Mouse (Mus musculus): ENCODE results near the gene Kcnj15. TPM values are rescaled to one million over a fixed set of nuclear protein-coding genes. Genes with fewer than 3 reads are reported as not detected.

The Kcnj15 gene
- total and polyA plus RNA-seq, 3 experiments, result 0.89 to 1.5 (median 1.2) TPM

DNA sequence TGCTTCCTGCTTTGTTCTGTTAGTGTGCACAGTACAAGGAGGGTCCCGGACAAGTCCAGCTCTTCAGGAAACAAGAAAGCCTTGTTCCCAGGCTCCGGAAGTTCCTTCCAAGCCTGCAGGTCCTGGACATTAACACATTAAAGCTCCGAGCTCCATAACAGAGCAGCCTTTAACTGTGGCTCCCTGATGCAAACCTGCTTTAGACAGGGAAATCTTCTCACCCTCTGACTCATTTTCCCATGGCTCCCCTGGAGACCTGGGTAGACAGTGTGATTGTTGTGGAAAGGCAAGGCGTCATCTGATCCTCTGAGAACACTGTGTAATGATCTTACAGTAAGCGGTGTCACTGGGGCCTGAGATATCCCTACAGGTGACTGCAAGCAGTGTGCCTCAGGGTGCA, 7.0 kb downstream of the Kcnj15 start:
- H3K27ac ChIP-seq, result no peak overlapping the region
- intact Hi-C loops (cut with DNase I), result no loop called here
- TF ChIP-seq EP300 (IDR thresholded peaks at IDR 0.05; ENCODE audit: insufficient read depth, low read depth, low read length) (no peak), CTCF (IDR thresholded peaks at IDR 0.05) (no peak), POLR2A (IDR thresholded peaks at IDR 0.05; ENCODE audit: insufficient read depth, low read depth, low read length) (no peak)

DNA sequence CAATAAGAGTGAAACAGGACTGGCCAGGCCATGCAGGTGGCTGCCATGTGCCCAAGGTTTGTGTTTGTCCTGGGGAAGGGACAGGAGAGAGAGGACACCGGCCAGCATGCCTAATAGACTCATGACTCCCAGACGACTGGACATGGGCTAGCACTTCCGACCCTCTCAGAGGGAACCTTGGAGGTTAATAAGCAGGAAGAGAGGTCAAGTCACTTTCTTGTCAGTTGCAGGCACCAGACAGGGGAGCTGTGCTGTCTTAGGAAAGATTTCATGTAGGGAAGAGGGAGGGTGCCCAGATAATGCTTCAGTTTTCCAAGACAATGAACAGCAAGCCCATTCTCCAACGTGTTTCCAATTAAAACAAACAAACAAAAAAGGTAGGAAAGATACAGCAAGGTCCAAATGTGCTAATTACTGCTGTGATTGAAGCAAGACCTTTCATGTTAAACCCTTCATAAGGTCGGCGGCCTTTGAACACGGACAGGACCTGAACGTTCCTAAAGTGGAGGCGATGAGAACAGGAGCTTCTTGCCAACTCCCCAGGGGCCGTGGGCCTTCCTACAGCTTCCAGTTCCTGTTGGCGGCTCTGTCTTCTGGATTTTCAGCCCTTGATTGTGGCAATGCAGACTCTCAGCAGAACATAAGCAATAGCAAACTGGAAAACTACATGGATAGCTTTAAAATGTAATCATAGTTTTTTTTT, 10.3 kb downstream of the Kcnj15 start:
- Histone ChIP-seq H3K79me2 (replicated peaks; ENCODE audit: control insufficient read depth, insufficient read depth, low read length) (no peaks in the 10 kb centered on the region), H3K27ac (no peak overlapping the region), H3K4me1 (ENCODE audit: control insufficient read depth, insufficient read depth, low read length) (no peaks in the 10 kb centered on the region; the same call in none of the 2 replicates), H3K27me3 (ENCODE audit: control insufficient read depth, insufficient read depth, low read length) (no peaks in the 10 kb centered on the region), H3K36me3 (ENCODE audit: control insufficient read depth, insufficient read depth, low read length) (no peaks in the 10 kb centered on the region), H3K9ac (ENCODE audit: low read depth, low read length) (no peak overlapping the region), H3K4me3 (no peak overlapping the region)
- no peak for TF ChIP-seq CTCF (IDR thresholded peaks at IDR 0.05)
- no peak for TF ChIP-seq EP300 (IDR thresholded peaks at IDR 0.05; ENCODE audit: insufficient read depth, low read depth, low read length)
- no peak for TF ChIP-seq POLR2A (IDR thresholded peaks at IDR 0.05; ENCODE audit: insufficient read depth, low read depth, low read length)
- intact Hi-C loops (cut with DNase I), result no loop called here
- no peak for DNase-seq
- 38% methylated on average over 11 of the region's 11 CpGs for WGBS

More for the DNA sequence above, 7.0 kb downstream of the Kcnj15 start:
- DNase-seq, result no peak
- Histone ChIP-seq H3K27me3 (ENCODE audit: control insufficient read depth, insufficient read depth, low read length) (no peaks in the 10 kb centered on the region; the same call in 1 of the 2 replicates), H3K4me1 (ENCODE audit: control insufficient read depth, insufficient read depth, low read length) (no peaks in the 10 kb centered on the region; the same call in none of the 2 replicates), H3K36me3 (ENCODE audit: control insufficient read depth, insufficient read depth, low read length) (no peaks in the 10 kb centered on the region), H3K9ac (ENCODE audit: low read depth, low read length) (no peak overlapping the region), H3K4me3 (no peak overlapping the region), H3K79me2 (replicated peaks; ENCODE audit: control insufficient read depth, insufficient read depth, low read length) (no peaks in the 10 kb centered on the region)
- 51% methylated on average over 5 of the region's 5 CpGs for WGBS

- Histone ChIP-seq H3K4me3 (no peak overlapping the region), H3K9ac (ENCODE audit: low read depth, low read length) (no peak overlapping the region), H3K79me2 (replicated peaks; ENCODE audit: control insufficient read depth, insufficient read depth, low read length) (no peaks in the 10 kb centered on the region), H3K36me3 (ENCODE audit: control insufficient read depth, insufficient read depth, low read length) (no peaks in the 10 kb centered on the region), H3K27ac (no peak overlapping the region), H3K27me3 (ENCODE audit: control insufficient read depth, insufficient read depth, low read length) (no peaks in the 10 kb centered on the region), H3K4me1 (ENCODE audit: control insufficient read depth, insufficient read depth, low read length) (no peaks in the 10 kb centered on the region; the same call in none of the 2 replicates)
- 58% methylated on average over 6 of the region's 6 CpGs for WGBS
- DNase-seq, result no peak
- no peak for TF ChIP-seq EP300 (IDR thresholded peaks at IDR 0.05; ENCODE audit: insufficient read depth, low read depth, low read length)
- no peak for TF ChIP-seq CTCF (IDR thresholded peaks at IDR 0.05)
- no peak for TF ChIP-seq POLR2A (IDR thresholded peaks at IDR 0.05; ENCODE audit: insufficient read depth, low read depth, low read length)
- intact Hi-C loops (cut with DNase I), result no loop called here
These were observed 12.3 kb downstream of the Kcnj15 start for GRCm38 (mm10) chr16:95269610-95270009.

- no peak overlapping the region for H3K9ac ChIP-seq (ENCODE audit: low read depth, low read length)
- H3K4me1 ChIP-seq (ENCODE audit: control insufficient read depth, insufficient read depth, low read length), result no peaks in the 10 kb centered on the region
- H3K36me3 ChIP-seq (ENCODE audit: control insufficient read depth, insufficient read depth, low read length), result no peaks in the 10 kb centered on the region
- no peaks in the 10 kb centered on the region for H3K27me3 ChIP-seq (ENCODE audit: control insufficient read depth, insufficient read depth, low read length)
- 36% methylated on average over 2 of the region's 2 CpGs for WGBS
- H3K27ac ChIP-seq, result no peak overlapping the region
- no peak for DNase-seq
- H3K4me3 ChIP-seq, result no peak overlapping the region
- intact Hi-C loops (cut with DNase I), result no loop called here
- H3K79me2 ChIP-seq (replicated peaks; ENCODE audit: control insufficient read depth, insufficient read depth, low read length), result no peaks in the 10 kb centered on the region
- no peak for TF ChIP-seq CTCF (IDR thresholded peaks at IDR 0.05)
- no peak for TF ChIP-seq POLR2A (IDR thresholded peaks at IDR 0.05; ENCODE audit: insufficient read depth, low read depth, low read length)
- no peak for TF ChIP-seq EP300 (IDR thresholded peaks at IDR 0.05; ENCODE audit: insufficient read depth, low read depth, low read length)
These were observed 15.7 kb downstream of the Kcnj15 start for GRCm38 (mm10) chr16:95273101-95273500.

DNA sequence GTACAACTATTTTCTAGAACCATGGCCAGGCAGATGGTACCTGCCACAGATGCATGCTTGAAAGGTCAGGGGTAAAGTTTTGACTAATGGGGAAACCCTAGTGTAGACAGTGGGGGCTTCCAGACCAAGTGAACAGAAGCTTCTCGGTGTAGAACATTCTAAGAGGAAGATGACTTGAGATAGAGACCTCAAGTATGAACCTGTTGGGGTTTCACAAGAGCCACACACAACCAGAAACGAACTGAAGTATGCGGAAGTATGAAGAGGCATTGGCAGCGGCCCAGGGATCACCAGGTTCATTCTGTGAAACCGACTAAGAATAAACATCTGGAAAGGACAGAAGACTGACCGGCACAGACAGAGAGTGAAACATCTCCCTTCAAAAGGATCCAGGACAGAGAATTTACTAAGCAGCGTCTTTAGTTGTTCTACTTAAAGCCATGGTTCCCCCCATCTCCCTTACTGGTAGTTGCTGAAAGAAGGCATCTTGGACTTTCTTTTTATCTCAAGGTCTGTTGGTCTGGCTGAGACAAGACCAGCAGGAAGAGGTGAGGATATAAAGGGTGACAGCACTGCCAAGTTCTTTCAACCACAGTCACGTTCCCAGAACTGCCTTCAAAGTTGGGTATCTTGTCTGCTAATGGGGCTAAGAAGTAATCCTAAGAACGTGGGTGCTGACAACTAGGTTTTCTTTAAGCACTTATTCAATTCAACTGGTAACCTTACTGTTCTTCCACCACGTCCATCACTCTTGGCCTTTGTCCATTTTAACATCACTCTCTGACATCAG, 18.6 kb downstream of the Kcnj15 start:
- H3K9ac ChIP-seq (ENCODE audit: low read depth, low read length), result no peak overlapping the region
- no peaks in the 10 kb centered on the region for H3K27me3 ChIP-seq (ENCODE audit: control insufficient read depth, insufficient read depth, low read length)
- H3K36me3 ChIP-seq (ENCODE audit: control insufficient read depth, insufficient read depth, low read length), result no peaks in the 10 kb centered on the region
- H3K4me3 ChIP-seq, result no peak overlapping the region
- H3K4me1 ChIP-seq (ENCODE audit: control insufficient read depth, insufficient read depth, low read length), result peaks cover 1% of the 10 kb centered on the region; the same call in 1 of the 2 replicates
- TF ChIP-seq CTCF (IDR thresholded peaks at IDR 0.05) (no peak), EP300 (IDR thresholded peaks at IDR 0.05; ENCODE audit: insufficient read depth, low read depth, low read length) (no peak), POLR2A (IDR thresholded peaks at IDR 0.05; ENCODE audit: insufficient read depth, low read depth, low read length) (no peak)
- no peak overlapping the region for H3K27ac ChIP-seq
- 63% methylated on average over 10 of the region's 10 CpGs for WGBS
- H3K79me2 ChIP-seq (replicated peaks; ENCODE audit: control insufficient read depth, insufficient read depth, low read length), result no peaks in the 10 kb centered on the region
- no peak for DNase-seq
- intact Hi-C loops (cut with DNase I), result no loop called here

DNA sequence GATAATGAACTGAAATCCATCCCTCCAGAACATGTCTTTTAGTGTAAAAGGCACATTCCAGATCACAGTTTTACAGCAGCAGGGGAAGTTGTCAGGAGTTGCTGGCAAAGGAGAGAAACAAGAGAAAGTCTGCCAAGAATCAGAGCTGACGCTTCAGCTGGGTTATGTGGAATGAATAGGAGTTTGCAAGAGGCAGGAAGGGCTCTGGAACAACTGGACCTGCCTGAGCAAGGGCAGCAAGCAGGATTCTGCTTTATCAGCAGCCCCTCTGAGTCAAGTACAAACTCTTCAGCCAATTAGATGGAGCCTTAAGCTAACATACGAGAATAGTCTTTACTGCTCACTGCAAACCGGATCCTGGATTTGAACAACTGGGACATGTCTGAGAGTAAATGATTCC, 21.7 kb downstream of the Kcnj15 start:
- WGBS, result 37% methylated on average over 3 of the region's 3 CpGs
- DNase-seq, result no peak
- H3K27me3 ChIP-seq (ENCODE audit: control insufficient read depth, insufficient read depth, low read length), result no peaks in the 10 kb centered on the region
- H3K36me3 ChIP-seq (ENCODE audit: control insufficient read depth, insufficient read depth, low read length), result no peaks in the 10 kb centered on the region
- intact Hi-C loops (cut with DNase I), result no loop called here
- H3K9ac ChIP-seq (ENCODE audit: low read depth, low read length), result no peak overlapping the region
- no peak overlapping the region for H3K4me3 ChIP-seq
- no peak overlapping the region for H3K27ac ChIP-seq
- H3K4me1 ChIP-seq (ENCODE audit: control insufficient read depth, insufficient read depth, low read length), result peaks cover 2% of the 10 kb centered on the region
- no peaks in the 10 kb centered on the region for H3K79me2 ChIP-seq (replicated peaks; ENCODE audit: control insufficient read depth, insufficient read depth, low read length)
- TF ChIP-seq CTCF (IDR thresholded peaks at IDR 0.05) (no peak), POLR2A (IDR thresholded peaks at IDR 0.05; ENCODE audit: insufficient read depth, low read depth, low read length) (no peak), EP300 (IDR thresholded peaks at IDR 0.05; ENCODE audit: insufficient read depth, low read depth, low read length) (no peak)

All from heart, adult 2 months (tissue).